ENCODE assay signal across 16 mouse cellular contexts in genomic region chr12:13168073-13168472, GRCm38 (mm10).
"Had no signal": no experiment of that assay in that cellular context is flagged by ENCODE, and none has a peak within 500 bp of the region (broad histone marks: within the 10 kb centered on the region; RNA-seq: fewer than 3 reads in every experiment).

No protein-coding gene starts in this region.

- H3K4me1 ChIP-seq: neural tube, embryonic 13.5 days; neural tube, embryonic 15.5 days; stomach, embryonic 15.5 days had no signal

- H3K36me3 ChIP-seq: neural tube, embryonic 13.5 days; neural tube, embryonic 15.5 days; stomach, embryonic 15.5 days had no signal

- H3K27ac ChIP-seq: neural tube, embryonic 13.5 days; neural tube, embryonic 15.5 days; stomach, embryonic 15.5 days; stomach, postnatal 0 days had no signal

- H3K4me2 ChIP-seq: neural tube, embryonic 13.5 days; neural tube, embryonic 15.5 days; stomach, embryonic 15.5 days had no signal

- H3K27me3 ChIP-seq: neural tube, embryonic 13.5 days; neural tube, embryonic 15.5 days; stomach, embryonic 15.5 days had no signal

- DNase-seq: retina, postnatal 1 day; right cerebral cortex, adult 18-20 months; right cerebral cortex, postnatal 14 days; right cerebral cortex, postnatal 25 days; right cerebral cortex, postnatal 4 days; spleen, adult 18-20 months; thymus, adult 18-20 months; thymus, adult 2 months; thymus, postnatal 14 days; thymus, postnatal 25 days; thymus, postnatal 36 days; thymus, postnatal 4 days had no signal

- H3K9me3 ChIP-seq: neural tube, embryonic 13.5 days; neural tube, embryonic 15.5 days; stomach, embryonic 15.5 days had no signal

- H3K4me3 ChIP-seq: neural tube, embryonic 13.5 days; neural tube, embryonic 15.5 days; stomach, embryonic 15.5 days had no signal

- H3K9ac ChIP-seq: neural tube, embryonic 13.5 days; neural tube, embryonic 15.5 days; stomach, embryonic 15.5 days had no signal
